Mouse (Mus musculus) liver, postnatal 0 days (tissue): ENCODE measurements around the gene Mypop. TPM values are rescaled to one million over a fixed set of nuclear protein-coding genes. Genes with fewer than 3 reads are reported as not detected.
A peak's percentile ranks its signal among the peaks of the same experiment; 100 is the strongest.

ENCODE experiments used
- ATAC-seq: fragments of 200-750 bp; cut with Nextera tagmentation; 2 replicates; pipeline ENCODE4 v1.8.0; 2017; ENCODE audit warnings: mild to moderate bottlenecking, moderate library complexity
- DNase-seq: peaks from one replicate; pipeline ENCODE4 v3.0.0-alpha.2; 2016
- H3K27ac ChIP-seq: fragments of 300-500 bp; sonication (generic); 2 replicates; pipeline ENCODE4 v1.5.1; 2014; ENCODE audit warnings: antibody characterized with exemption, moderate library complexity, mild to moderate bottlenecking, low read depth
- H3K27me3 ChIP-seq: fragments of 300-500 bp; sonication (generic); 2 replicates; pipeline ENCODE4 v1.6.1; 2014; ENCODE audit warnings: low read length, control low read depth, mixed read lengths; ENCODE audit not compliant: insufficient read depth
- H3K36me3 ChIP-seq: fragments of 300-500 bp; sonication (generic); replicated peaks from 2 replicates; pipeline ENCODE4 v1.6.1; 2014; ENCODE audit warnings: mild to moderate bottlenecking, control low read depth, low read length, moderate library complexity, mixed read lengths; ENCODE audit not compliant: insufficient read depth
- H3K4me1 ChIP-seq: fragments of 300-500 bp; sonication (generic); 2 replicates; pipeline ENCODE4 v1.6.1; 2014; ENCODE audit warnings: antibody characterized with exemption, mild to moderate bottlenecking, control low read depth; ENCODE audit not compliant: insufficient read depth
- H3K4me2 ChIP-seq: fragments of 300-500 bp; sonication (generic); 2 replicates; pipeline ENCODE4 v1.6.1; 2014; ENCODE audit warnings: low read depth, mild to moderate bottlenecking, low read length, moderate library complexity, mixed read lengths
- H3K4me3 ChIP-seq: fragments of 300-500 bp; sonication (generic); 2 replicates; pipeline ENCODE4 v1.5.1; 2014; ENCODE audit warnings: low read depth, low read length
- H3K9ac ChIP-seq: fragments of 300-500 bp; sonication (generic); replicated peaks from 2 replicates; pipeline ENCODE4 v1.6.1; 2014; ENCODE audit warnings: mild to moderate bottlenecking, moderate library complexity
- H3K9me3 ChIP-seq: fragments of 300-500 bp; sonication (generic); 2 replicates; pipeline ENCODE4 v1.6.1; 2016; ENCODE audit warnings: mild to moderate bottlenecking, control low read depth, low read length, mixed read lengths
- CTCF ChIP-seq: sonication (generic); IDR thresholded peaks from 2 replicates; pipeline ENCODE4 v1.5.1; 2016; ENCODE audit warnings: antibody characterized with exemption, low read depth
- EP300 ChIP-seq: IDR thresholded peaks from 2 replicates; pipeline ENCODE4 v1.6.1; 2016; ENCODE audit warnings: antibody characterized with exemption, low read depth, mild to moderate bottlenecking
- WGBS: fragments of 180-500 bp; shearing (Covaris S2); extraction: QIAGEN DNeasy Blood & Tissue Kit; methylation state at CpG from one replicate; pipeline ENCODE4 v1.1.7; 2014; ENCODE audit not compliant: insufficient replicate concordance; 5-methylcytosine and 5-hydroxymethylcytosine counted together
- polyA plus RNA-seq: library from polyadenylated mRNA; unstranded; fragments of >200 nt; fragmentation: Nextera tagmentation; extraction: Ambion mirVana; gene quantifications from 2 replicates; pipeline ENCODE4 v1.2.1, GENCODE M21; 2015

The Mypop gene
- polyA plus RNA-seq, 1 experiment from 2014 or later: 0.55 TPM

- no peak overlapping the region for H3K9ac ChIP-seq
- DNase-seq: peak; percentile 70
- H3K9me3 ChIP-seq: no peaks in the 10 kb centered on the region
- 77% methylated on average over 6 of the region's 6 CpGs for WGBS
- peaks cover 41% of the 10 kb centered on the region for H3K36me3 ChIP-seq
- H3K4me3 ChIP-seq: no peak overlapping the region
- no peaks in the 10 kb centered on the region for H3K27me3 ChIP-seq
- no peak overlapping the region for H3K4me2 ChIP-seq
- H3K4me1 ChIP-seq: peaks cover 21% of the 10 kb centered on the region
- no peak overlapping the region for H3K27ac ChIP-seq
- TF ChIP-seq EP300 (no peak), CTCF (peak; percentile 79)
- ATAC-seq: no peak
Measured at GRCm38 (mm10) chr7:19029084-19029653, 38.1 kb downstream of the Mypop start.

- H3K4me3 ChIP-seq: no peak overlapping the region
- H3K27me3 ChIP-seq: no peaks in the 10 kb centered on the region
- H3K4me1 ChIP-seq: peaks cover 7% of the 10 kb centered on the region; the same call in 1 of the 2 replicates
- H3K4me2 ChIP-seq: no peak overlapping the region
- peaks cover 58% of the 10 kb centered on the region for H3K36me3 ChIP-seq
- H3K9ac ChIP-seq: no peak overlapping the region
- ATAC-seq (no peak), DNase-seq (no peak)
- WGBS: 82% methylated on average over 4 of the region's 4 CpGs
- no peak for TF ChIP-seq CTCF
- no peaks in the 10 kb centered on the region for H3K9me3 ChIP-seq
- no peak overlapping the region for H3K27ac ChIP-seq
Measured at GRCm38 (mm10) chr7:19031641-19032040, 40.6 kb downstream of the Mypop start.

GRCm38 (mm10) chr7:19044616-19045015 lies 53.6 kb downstream of the Mypop start:
- no peak overlapping the region for H3K27ac ChIP-seq
- H3K4me1 ChIP-seq: no peaks in the 10 kb centered on the region
- WGBS: 93% methylated on average over 6 of the region's 6 CpGs
- H3K9me3 ChIP-seq: no peaks in the 10 kb centered on the region
- DNase-seq (no peak), ATAC-seq (peak; percentile 44; the same call in 1 of the 2 replicates)
- H3K4me2 ChIP-seq: no peak overlapping the region
- H3K36me3 ChIP-seq: peaks cover 87% of the 10 kb centered on the region
- no peak for TF ChIP-seq CTCF
- no peak for TF ChIP-seq EP300
- H3K9ac ChIP-seq: no peak overlapping the region
- no peaks in the 10 kb centered on the region for H3K27me3 ChIP-seq
- H3K4me3 ChIP-seq: no peak overlapping the region

- H3K36me3 ChIP-seq: peaks cover 87% of the 10 kb centered on the region
- no peaks in the 10 kb centered on the region for H3K4me1 ChIP-seq
- H3K4me3 ChIP-seq: no peak overlapping the region
- no peak overlapping the region for H3K27ac ChIP-seq
- no peak overlapping the region for H3K9ac ChIP-seq
- no peak for DNase-seq
- H3K27me3 ChIP-seq: no peaks in the 10 kb centered on the region
- TF ChIP-seq CTCF (no peak), EP300 (no peak)
- no peak overlapping the region for H3K4me2 ChIP-seq
- no peaks in the 10 kb centered on the region for H3K9me3 ChIP-seq
- 81% methylated on average over 11 of the region's 11 CpGs for WGBS
- no peak for ATAC-seq
Measured at GRCm38 (mm10) chr7:19046286-19047069, 55.4 kb downstream of the Mypop start.

- DNase-seq: no peak
- peaks cover 72% of the 10 kb centered on the region for H3K36me3 ChIP-seq
- H3K9me3 ChIP-seq: no peaks in the 10 kb centered on the region
- 79% methylated on average over 14 of the region's 14 CpGs for WGBS
- H3K4me3 ChIP-seq: no peak overlapping the region
- no peaks in the 10 kb centered on the region for H3K4me1 ChIP-seq
- no peak for TF ChIP-seq CTCF
- TF ChIP-seq EP300: no peak
- H3K27me3 ChIP-seq: no peaks in the 10 kb centered on the region
- no peak overlapping the region for H3K27ac ChIP-seq
- H3K9ac ChIP-seq: no peak overlapping the region
- ATAC-seq: no peak
- H3K4me2 ChIP-seq: no peak overlapping the region
Measured at GRCm38 (mm10) chr7:19048006-19048527, 57.0 kb downstream of the Mypop start.

GRCm38 (mm10) chr7:19049252-19049651 lies 58.2 kb downstream of the Mypop start:
- H3K9ac ChIP-seq: no peak overlapping the region
- H3K4me2 ChIP-seq: no peak overlapping the region
- ATAC-seq: no peak
- H3K27me3 ChIP-seq: no peaks in the 10 kb centered on the region
- no peaks in the 10 kb centered on the region for H3K9me3 ChIP-seq
- TF ChIP-seq CTCF (no peak), EP300 (no peak)
- no peak for DNase-seq
- H3K27ac ChIP-seq: no peak overlapping the region
- H3K4me3 ChIP-seq: no peak overlapping the region
- no peaks in the 10 kb centered on the region for H3K4me1 ChIP-seq
- peaks cover 64% of the 10 kb centered on the region for H3K36me3 ChIP-seq
- WGBS: 83% methylated on average over 5 of the region's 5 CpGs
